Mouse (Mus musculus): ENCODE data around the gene Zfp385b. TPM values are rescaled to one million over a fixed set of nuclear protein-coding genes. Genes with fewer than 3 reads are reported as not detected.

Gene Zfp385b
- 1.5 and 1.6 TPM in 2 replicates for polyA plus RNA-seq (2016; fragmentation: Nextera tagmentation; extraction: Ambion mirVana)

DNA sequence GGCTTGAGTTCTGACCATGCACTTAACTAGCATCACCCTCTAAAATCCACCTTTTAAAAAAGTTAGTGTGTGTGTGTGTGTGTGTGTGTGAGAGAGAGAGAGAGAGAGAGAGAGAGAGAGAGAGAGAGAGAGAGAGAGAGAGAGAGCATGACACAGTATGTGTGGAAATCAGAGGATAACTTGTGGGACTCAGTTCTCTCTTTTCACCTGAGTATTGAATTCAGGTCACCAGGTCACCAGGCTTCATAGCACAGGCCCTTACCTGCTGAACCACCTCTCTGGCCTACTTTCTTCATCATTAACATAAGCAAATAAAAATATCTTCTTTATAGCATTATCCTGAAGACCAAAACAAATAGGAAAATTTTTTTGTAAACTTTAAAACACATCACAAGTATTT is at the start of gene Zfp385b:
Zfp385b (minus strand) TSS at position 101 of the 400 bp plus-strand sequence.
- DNase-seq (ENCODE audit: low spot score), result no peak

GRCm38 (mm10) chr2:77863934-77864333 is 44.5 kb upstream of the Zfp385b start:
- no peaks in the 10 kb centered on the region; the same call in 1 of the 2 replicates for H3K4me1 ChIP-seq
- no peak overlapping the region for H3K27ac ChIP-seq (replicated peaks)
- no peaks in the 10 kb centered on the region for H3K9me3 ChIP-seq (replicated peaks)
- no peaks in the 10 kb centered on the region for H3K36me3 ChIP-seq
- H3K27me3 ChIP-seq (ENCODE audit: low read depth, poor library complexity, severe bottlenecking), result no peaks in the 10 kb centered on the region
- WGBS, result 89% methylated on average over 6 of the region's 6 CpGs
- H3K4me3 ChIP-seq, result no peak overlapping the region
- DNase-seq (ENCODE audit: low spot score), result no peak

More for the DNA sequence above, at the start of gene Zfp385b:
- peaks cover 21% of the 10 kb centered on the region for H3K4me1 ChIP-seq
- H3K9me3 ChIP-seq (replicated peaks), result no peaks in the 10 kb centered on the region
- H3K27ac ChIP-seq (replicated peaks), result no peak within 1 kb of the TSS
- no peak within 1 kb of the TSS for H3K4me3 ChIP-seq
- H3K27me3 ChIP-seq (ENCODE audit: low read depth, poor library complexity, severe bottlenecking), result peaks cover 51% of the 10 kb centered on the region
- no peaks in the 10 kb centered on the region for H3K36me3 ChIP-seq

GRCm38 (mm10) chr2:77863522-77863921 is 44.1 kb upstream of the Zfp385b start:
- H3K4me3 ChIP-seq, result no peak overlapping the region
- H3K36me3 ChIP-seq, result no peaks in the 10 kb centered on the region
- no peak overlapping the region for H3K27ac ChIP-seq (replicated peaks)
- WGBS, result 76% methylated on average over 15 of the region's 15 CpGs
- H3K27me3 ChIP-seq (ENCODE audit: low read depth, poor library complexity, severe bottlenecking), result no peaks in the 10 kb centered on the region
- no peaks in the 10 kb centered on the region for H3K9me3 ChIP-seq (replicated peaks)
- H3K4me1 ChIP-seq, result no peaks in the 10 kb centered on the region; the same call in 1 of the 2 replicates
- DNase-seq (ENCODE audit: low spot score), result no peak

DNA sequence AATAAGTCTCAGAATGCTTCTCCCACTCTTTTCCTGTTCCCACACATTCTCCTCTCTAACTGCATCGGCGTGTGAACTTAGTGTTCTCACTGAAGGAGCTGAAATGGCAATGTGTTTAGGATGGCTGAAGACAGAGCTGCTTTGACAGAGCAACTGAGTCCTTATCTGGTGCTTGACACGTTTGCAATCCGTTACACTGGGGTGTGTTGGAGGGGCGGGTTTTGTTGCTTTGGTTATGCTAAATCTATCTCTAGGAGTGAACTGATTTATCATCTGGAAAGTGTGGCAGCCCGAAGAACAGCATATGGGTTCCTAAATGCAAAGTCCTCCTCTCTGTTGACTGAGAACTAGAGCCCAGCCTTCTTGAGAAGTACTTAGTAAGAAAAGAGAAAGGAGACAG is 22.0 kb upstream of the Zfp385b start:
- 75% methylated on average over 6 of the region's 6 CpGs for WGBS
- no peak overlapping the region for H3K27ac ChIP-seq (replicated peaks)
- no peak overlapping the region for H3K4me3 ChIP-seq
- no peaks in the 10 kb centered on the region for H3K36me3 ChIP-seq
- DNase-seq (ENCODE audit: low spot score), result no peak
- H3K27me3 ChIP-seq (ENCODE audit: low read depth, poor library complexity, severe bottlenecking), result no peaks in the 10 kb centered on the region
- peaks cover 3% of the 10 kb centered on the region; the same call in 1 of the 2 replicates for H3K4me1 ChIP-seq
- no peaks in the 10 kb centered on the region for H3K9me3 ChIP-seq (replicated peaks)

- Histone ChIP-seq H3K36me3 (no peaks in the 10 kb centered on the region), H3K4me3 (no peak overlapping the region), H3K27ac (replicated peaks) (no peak overlapping the region), H3K4me1 (peaks cover 3% of the 10 kb centered on the region; the same call in 1 of the 2 replicates), H3K27me3 (ENCODE audit: low read depth, poor library complexity, severe bottlenecking) (no peaks in the 10 kb centered on the region), H3K9me3 (replicated peaks) (no peaks in the 10 kb centered on the region)
- DNase-seq (ENCODE audit: low spot score), result no peak
- WGBS, result 92% methylated on average over 17 of the region's 17 CpGs
Measured at GRCm38 (mm10) chr2:77839587-77839986, 20.1 kb upstream of the Zfp385b start.

DNA sequence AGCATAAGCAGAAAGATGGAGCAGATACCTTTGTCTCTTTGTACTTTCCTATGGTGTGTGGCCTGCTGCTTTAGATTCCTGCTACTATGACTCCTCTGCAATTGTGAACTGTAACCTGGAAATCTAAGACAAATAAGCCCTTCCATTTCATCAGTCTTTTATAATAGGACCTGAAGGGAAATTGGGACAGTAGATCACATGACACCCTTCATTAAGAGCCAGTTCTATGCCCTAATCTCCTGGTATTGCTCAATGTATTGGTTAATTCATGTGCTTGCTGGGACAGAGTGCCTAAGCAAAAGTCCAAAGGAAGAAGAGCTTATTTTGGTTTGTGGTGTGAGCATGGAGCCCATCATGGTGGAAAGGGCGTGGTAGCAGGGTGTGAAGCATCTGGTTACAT is 19.2 kb upstream of the Zfp385b start:
- no peak overlapping the region for H3K27ac ChIP-seq (replicated peaks)
- H3K4me1 ChIP-seq, result peaks cover 3% of the 10 kb centered on the region; the same call in 1 of the 2 replicates
- no peak for DNase-seq (ENCODE audit: low spot score)
- H3K4me3 ChIP-seq, result no peak overlapping the region
- no peaks in the 10 kb centered on the region for H3K9me3 ChIP-seq (replicated peaks)
- no peaks in the 10 kb centered on the region for H3K36me3 ChIP-seq
- WGBS, result 83% methylated on average over 1 of the region's 1 CpGs
- no peaks in the 10 kb centered on the region for H3K27me3 ChIP-seq (ENCODE audit: low read depth, poor library complexity, severe bottlenecking)

DNA sequence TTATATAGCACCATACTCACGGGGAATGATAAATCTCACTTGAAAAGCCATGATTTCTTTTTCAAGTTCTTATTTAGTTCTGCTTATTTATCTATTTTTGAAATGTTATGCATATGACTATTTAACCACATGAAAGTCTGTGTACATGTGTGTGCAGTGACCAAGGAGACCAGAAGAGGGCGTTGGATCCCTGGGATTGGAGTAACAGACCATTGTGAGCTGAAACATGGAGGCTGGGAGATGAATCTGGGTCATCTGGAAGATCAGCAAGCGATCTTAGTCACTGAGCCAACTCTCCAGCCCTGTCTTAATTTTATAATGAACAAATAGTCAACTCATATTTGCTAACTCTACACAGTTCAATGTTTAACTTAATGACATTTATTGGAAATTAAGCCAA is 16.3 kb upstream of the Zfp385b start:
- Histone ChIP-seq H3K4me3 (no peak overlapping the region), H3K27ac (replicated peaks) (no peak overlapping the region), H3K4me1 (peaks cover under 1% of the 10 kb centered on the region; the same call in 1 of the 2 replicates), H3K36me3 (no peaks in the 10 kb centered on the region), H3K9me3 (replicated peaks) (no peaks in the 10 kb centered on the region), H3K27me3 (ENCODE audit: low read depth, poor library complexity, severe bottlenecking) (no peaks in the 10 kb centered on the region)
- 58% methylated on average over 3 of the region's 3 CpGs for WGBS
- no peak for DNase-seq (ENCODE audit: low spot score)

DNA sequence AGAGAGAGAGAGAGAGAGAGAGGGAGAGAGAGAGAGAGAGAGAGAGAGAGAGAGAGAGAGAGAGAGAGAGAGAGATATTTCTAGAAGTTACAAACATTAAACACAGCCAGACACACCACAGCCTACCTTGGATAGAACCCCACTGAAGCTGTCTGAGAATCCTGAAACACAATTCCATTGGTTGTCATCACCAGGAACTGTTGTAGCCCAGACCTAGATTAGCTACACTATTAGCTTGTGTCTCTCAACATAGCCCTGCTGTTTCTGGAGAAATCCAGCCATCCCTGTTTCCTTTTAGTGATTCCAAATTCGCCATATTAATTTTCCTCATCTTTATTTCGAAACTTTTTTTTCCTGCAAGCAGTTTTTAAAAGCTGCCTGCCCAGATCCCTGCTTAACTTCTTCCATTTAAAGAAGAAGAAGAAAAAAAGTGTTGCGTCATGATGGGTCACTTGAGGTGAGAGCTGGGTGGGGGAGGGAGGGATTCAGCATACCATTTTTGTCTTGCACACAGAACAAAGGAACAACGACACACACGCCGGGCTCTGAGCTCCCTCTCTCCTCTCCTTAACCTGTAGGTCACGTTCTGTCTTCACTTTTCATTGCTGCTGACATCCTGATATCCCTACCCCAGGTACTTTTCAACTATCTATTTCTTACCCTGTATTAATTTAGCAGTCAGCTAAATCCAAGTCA is 6.8 kb upstream of the Zfp385b start:
- no peak overlapping the region for H3K27ac ChIP-seq (replicated peaks)
- DNase-seq (ENCODE audit: low spot score), result no peak
- H3K27me3 ChIP-seq (ENCODE audit: low read depth, poor library complexity, severe bottlenecking), result no peaks in the 10 kb centered on the region
- H3K9me3 ChIP-seq (replicated peaks), result no peaks in the 10 kb centered on the region
- 55% methylated on average over 7 of the region's 7 CpGs for WGBS
- no peak overlapping the region for H3K4me3 ChIP-seq
- H3K4me1 ChIP-seq, result 0 out of 2 replicates have a peak, but pooled peaks cover 5% of the 10 kb centered on the region
- H3K36me3 ChIP-seq, result no peaks in the 10 kb centered on the region

GRCm38 (mm10) chr2:77823026-77823425 is 3.6 kb upstream of the Zfp385b start:
- H3K36me3 ChIP-seq, result no peaks in the 10 kb centered on the region

GRCm38 (mm10) chr2:77817357-77817894 is 2.0 kb downstream of the Zfp385b start:
- 44% methylated on average over 12 of the region's 12 CpGs for WGBS
- Histone ChIP-seq H3K36me3 (no peaks in the 10 kb centered on the region), H3K27me3 (ENCODE audit: low read depth, poor library complexity, severe bottlenecking) (peaks cover 70% of the 10 kb centered on the region), H3K9me3 (replicated peaks) (no peaks in the 10 kb centered on the region), H3K4me3 (peak overlapping the region; percentile 77), H3K27ac (replicated peaks) (peak overlapping the region; percentile 81; the same call in 1 of the 2 replicates), H3K4me1 (peaks cover 21% of the 10 kb centered on the region)
- no peak for DNase-seq (ENCODE audit: low spot score)

More at GRCm38 (mm10) chr2:77823026-77823425, 3.6 kb upstream of the Zfp385b start:
- Histone ChIP-seq H3K27me3 (ENCODE audit: low read depth, poor library complexity, severe bottlenecking) (peaks cover 16% of the 10 kb centered on the region), H3K9me3 (replicated peaks) (no peaks in the 10 kb centered on the region), H3K4me3 (no peak overlapping the region), H3K27ac (replicated peaks) (no peak overlapping the region), H3K4me1 (0 out of 2 replicates have a peak, but pooled peaks cover 5% of the 10 kb centered on the region)
- 92% methylated on average over 5 of the region's 5 CpGs for WGBS
- no peak for DNase-seq (ENCODE audit: low spot score)

- peak; percentile 68 for DNase-seq (ENCODE audit: low spot score)
- no peaks in the 10 kb centered on the region for H3K36me3 ChIP-seq
- peaks cover 70% of the 10 kb centered on the region for H3K27me3 ChIP-seq (ENCODE audit: low read depth, poor library complexity, severe bottlenecking)
- peaks cover 21% of the 10 kb centered on the region for H3K4me1 ChIP-seq
- H3K4me3 ChIP-seq, result peak overlapping the region; percentile 77
- no peaks in the 10 kb centered on the region for H3K9me3 ChIP-seq (replicated peaks)
- peak overlapping the region; percentile 81 for H3K27ac ChIP-seq (replicated peaks)
- under 1% methylated on average over 109 of the region's 116 CpGs for WGBS
Measured at GRCm38 (mm10) chr2:77816413-77817314, 2.8 kb downstream of the Zfp385b start.

- peak overlapping the region; percentile 77 for H3K4me3 ChIP-seq
- peak overlapping the region; percentile 81 for H3K27ac ChIP-seq (replicated peaks)
- peaks cover 21% of the 10 kb centered on the region for H3K4me1 ChIP-seq
- no peaks in the 10 kb centered on the region for H3K36me3 ChIP-seq
- DNase-seq (ENCODE audit: low spot score), result no peak
- no peaks in the 10 kb centered on the region for H3K9me3 ChIP-seq (replicated peaks)
- 6% methylated on average over 20 of the region's 20 CpGs for WGBS
- peaks cover 70% of the 10 kb centered on the region for H3K27me3 ChIP-seq (ENCODE audit: low read depth, poor library complexity, severe bottlenecking)
Measured at GRCm38 (mm10) chr2:77815775-77816412, 3.5 kb downstream of the Zfp385b start.
